25 mouse cellular contexts compared by ENCODE assay signal in the genomic region with DNA sequence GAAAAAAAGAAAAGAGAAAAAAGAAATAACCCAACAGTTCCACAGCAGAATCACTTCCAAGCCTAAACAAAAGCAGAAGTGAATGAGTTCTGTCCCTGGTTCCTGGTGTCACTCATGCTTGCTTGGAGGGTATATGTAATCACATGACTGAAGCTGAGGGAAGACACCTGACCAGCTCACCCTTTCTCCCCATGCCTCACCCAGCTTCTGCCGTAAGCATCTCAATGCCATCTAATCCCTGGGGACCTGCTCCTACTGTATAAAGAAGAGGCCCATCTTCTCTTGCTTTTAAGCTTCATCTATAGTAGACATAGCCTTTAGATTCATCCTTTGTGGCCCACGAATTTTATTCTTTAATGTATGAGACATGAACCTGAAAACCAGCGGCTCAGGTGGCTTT.
"Had no signal": no experiment of that assay in that cellular context is flagged by ENCODE, and none has a peak within 500 bp of the region (broad histone marks: within the 10 kb centered on the region; RNA-seq: fewer than 3 reads in every experiment).

No protein-coding gene starts in this region.

- H3K4me1 ChIP-seq: heart, embryonic 12.5 days; hindbrain, embryonic 10.5 days; hindbrain, embryonic 12.5 days; intestine, embryonic 15.5 days had no signal

- ATAC-seq: hindbrain, embryonic 16.5 days; inflammation-experienced regulatory T-cells, adult 6 months; intestine, embryonic 15.5 days; intestine, postnatal 0 days had no signal

- H3K9me3 ChIP-seq: heart, embryonic 12.5 days; hindbrain, embryonic 10.5 days; hindbrain, embryonic 12.5 days; intestine, embryonic 15.5 days; limb, embryonic 12.5 days had no signal

- H3K9ac ChIP-seq: heart, embryonic 12.5 days; hindbrain, embryonic 12.5 days; hindbrain, embryonic 14.5 days; intestine, embryonic 15.5 days; limb, embryonic 12.5 days had no signal

- DNase-seq: gastrocnemius, adult 2 months; gastrocnemius, postnatal 10 days; gastrocnemius, postnatal 25 days; heart, adult 2 months; heart, postnatal 10 days; heart, postnatal 4 days; kidney, adult 18-20 months; kidney, adult 8-10 months; kidney, postnatal 10 days; kidney, postnatal 25 days; kidney, postnatal 4 days; layer of hippocampus, postnatal 36 days; left cerebral cortex, postnatal 4 days; liver had no signal

- H3K27me3 ChIP-seq: heart, embryonic 12.5 days; hindbrain, embryonic 12.5 days; intestine, embryonic 15.5 days had no signal

- H3K4me2 ChIP-seq: heart, embryonic 12.5 days; hindbrain, embryonic 12.5 days; hindbrain, embryonic 14.5 days; intestine, embryonic 15.5 days; limb, embryonic 12.5 days; liver, embryonic 11.5 days had no signal

- H3K4me3 ChIP-seq: gastrocnemius, adult 2 months; heart, adult 2 months; heart, embryonic 12.5 days; hindbrain, embryonic 10.5 days; hindbrain, embryonic 12.5 days; intestine, embryonic 15.5 days; layer of hippocampus, adult 2 months; limb, embryonic 12.5 days had no signal

- H3K27ac ChIP-seq: gastrocnemius, adult 2 months; heart, adult 2 months; hindbrain, embryonic 10.5 days; hindbrain, embryonic 12.5 days; hindbrain, embryonic 14.5 days; intestine, embryonic 15.5 days; layer of hippocampus, adult 2 months; limb, embryonic 12.5 days had no signal

- H3K36me3 ChIP-seq: heart, embryonic 12.5 days; hindbrain, embryonic 10.5 days; hindbrain, embryonic 12.5 days; intestine, embryonic 15.5 days; limb, embryonic 12.5 days had no signal
